Mouse (Mus musculus): Measurements from ENCODE around the gene Hint1.
A peak's percentile ranks its signal among the peaks of the same experiment; 100 is the strongest.
"Not testable (repeated sequence)": the region's sequence is repeated elsewhere in the genome, so short reads cannot be mapped to it uniquely, and the experiment has no call there.

The Hint1 gene

GRCm38 (mm10) chr11:54866119-54867048 lies at the start of gene Hint1:
TSS of gene Hint1 (plus strand) at chr11:54866383.
- DNase-seq (ENCODE audit: low read depth, low spot score) = peak; percentile 92

GRCm38 (mm10) chr11:54817449-54817848 lies 48.7 kb upstream of the Hint1 start:
- DNase-seq (ENCODE audit: low read depth, low spot score) = no peak

GRCm38 (mm10) chr11:54819489-54819888 lies 46.7 kb upstream of the Hint1 start:
- no peak for DNase-seq (ENCODE audit: low read depth, low spot score)

- no peak for DNase-seq (ENCODE audit: low read depth, low spot score)
Observed at GRCm38 (mm10) chr11:54823467-54823866, 42.7 kb upstream of the Hint1 start.

GRCm38 (mm10) chr11:54825774-54826173 lies 40.4 kb upstream of the Hint1 start:
- DNase-seq (ENCODE audit: low read depth, low spot score) = no peak

- DNase-seq (ENCODE audit: low read depth, low spot score) = no peak
Observed at GRCm38 (mm10) chr11:54826819-54827218, 39.4 kb upstream of the Hint1 start.

GRCm38 (mm10) chr11:54833833-54834232 lies 32.4 kb upstream of the Hint1 start:
- no peak for DNase-seq (ENCODE audit: low read depth, low spot score)

- DNase-seq (ENCODE audit: low read depth, low spot score) = peak; percentile 54
Observed at GRCm38 (mm10) chr11:54834596-54834995, 31.6 kb upstream of the Hint1 start.

- DNase-seq (ENCODE audit: low read depth, low spot score) = no peak
Observed at GRCm38 (mm10) chr11:54836106-54836505, 30.1 kb upstream of the Hint1 start.

GRCm38 (mm10) chr11:54839696-54840095 lies 26.5 kb upstream of the Hint1 start:
- DNase-seq (ENCODE audit: low read depth, low spot score) = no peak

GRCm38 (mm10) chr11:54840891-54841290 lies 25.3 kb upstream of the Hint1 start:
- no peak for DNase-seq (ENCODE audit: low read depth, low spot score)

- peak; percentile 84 for DNase-seq (ENCODE audit: low read depth, low spot score)
Observed at GRCm38 (mm10) chr11:54844424-54844823, 21.8 kb upstream of the Hint1 start.

GRCm38 (mm10) chr11:54844959-54845358 lies 21.2 kb upstream of the Hint1 start:
- peak; percentile 24 for DNase-seq (ENCODE audit: low read depth, low spot score)

GRCm38 (mm10) chr11:54845470-54846442 lies 20.4 kb upstream of the Hint1 start:
- no peak for DNase-seq (ENCODE audit: low read depth, low spot score)

- DNase-seq (ENCODE audit: low read depth, low spot score) = peak; percentile 62
Observed at GRCm38 (mm10) chr11:54849961-54850758, 16.0 kb upstream of the Hint1 start.

- DNase-seq (ENCODE audit: low read depth, low spot score) = no peak
Observed at GRCm38 (mm10) chr11:54851656-54852055, 14.5 kb upstream of the Hint1 start.

- DNase-seq (ENCODE audit: low read depth, low spot score) = not testable (repeated sequence)
Observed at GRCm38 (mm10) chr11:54858880-54859279, 7.3 kb upstream of the Hint1 start.

GRCm38 (mm10) chr11:54859322-54860165 lies 6.6 kb upstream of the Hint1 start:
- DNase-seq (ENCODE audit: low read depth, low spot score) = peak; percentile 71

- DNase-seq (ENCODE audit: low read depth, low spot score) = peak; percentile 99
Observed at GRCm38 (mm10) chr11:54860256-54861038, 5.7 kb upstream of the Hint1 start, which contains the start of gene Lyrm7. TSS of gene Lyrm7 (minus strand) at chr11:54860916.

Data from CD4-positive helper T cell, adult 2 months (primary cell).